Mouse (Mus musculus) E14TG2a.4 (cell line): Measurements from ENCODE around the gene Pcnx3.

Experiments used
- H3K27me3 ChIP-seq: 2 replicates; pipeline ENCODE4 v1.6.1; 2014; ENCODE audit warnings: low read length, control low read depth; ENCODE audit not compliant: insufficient read depth
- H3K36me3 ChIP-seq: 2 replicates; pipeline ENCODE4 v1.6.1; 2014; ENCODE audit warnings: low read length, control low read depth; ENCODE audit not compliant: insufficient read depth
- H3K4me1 ChIP-seq: replicated peaks from 2 replicates; pipeline ENCODE4 v1.6.1; 2014; ENCODE audit warnings: low read depth, low read length, control low read depth
- H3K4me3 ChIP-seq: replicated peaks from 2 replicates; pipeline ENCODE4 v1.5.1; 2014; ENCODE audit warnings: mild to moderate bottlenecking, low read length
- H3K9me3 ChIP-seq: 2 replicates; pipeline ENCODE4 v1.6.1; 2014; ENCODE audit warnings: low read length, control low read depth
- CTCF ChIP-seq: conservative IDR thresholded peaks from 2 replicates; pipeline ENCODE4 v1.5.1; 2014; ENCODE audit warnings: low read length
- NANOG ChIP-seq: IDR thresholded peaks from 2 replicates; pipeline ENCODE4 v1.6.1; 2014; ENCODE audit warnings: borderline replicate concordance, low read length, mixed read lengths
- POU5F1 ChIP-seq: IDR thresholded peaks from 2 replicates; pipeline ENCODE4 v1.6.1; 2014; ENCODE audit warnings: low read length, borderline replicate concordance

The Pcnx3 gene

GRCm38 (mm10) chr19:5636036-5636570, 52.6 kb downstream of the Pcnx3 start:
- Histone ChIP-seq H3K4me3 (peak overlapping the region; percentile 86), H3K27me3 (no peaks in the 10 kb centered on the region), H3K4me1 (peaks cover 47% of the 10 kb centered on the region), H3K9me3 (no peaks in the 10 kb centered on the region), H3K36me3 (peaks cover 28% of the 10 kb centered on the region)
- TF ChIP-seq NANOG: no peak

DNA sequence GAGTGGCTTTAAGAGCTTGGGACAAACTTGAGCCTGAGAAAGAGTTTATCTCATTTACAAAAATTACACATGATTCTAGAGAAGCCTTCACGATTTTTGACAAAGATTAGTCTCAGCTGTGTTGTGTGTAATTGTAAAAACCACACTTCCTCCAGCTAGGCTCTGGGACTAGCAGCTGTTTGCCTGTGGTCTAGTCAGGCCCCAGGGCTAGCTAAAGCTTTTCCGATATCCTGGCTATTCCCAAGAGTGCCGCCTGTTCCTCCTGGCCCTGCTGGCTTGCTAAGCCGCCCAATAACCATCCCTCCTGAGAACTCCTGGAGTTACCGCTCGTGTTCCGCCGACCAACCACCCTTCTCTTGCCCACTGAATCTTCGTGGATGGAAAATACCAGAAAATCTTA, 56.6 kb downstream of the Pcnx3 start:
- Histone ChIP-seq H3K27me3 (no peaks in the 10 kb centered on the region), H3K9me3 (no peaks in the 10 kb centered on the region), H3K36me3 (no peaks in the 10 kb centered on the region), H3K4me3 (no peak overlapping the region), H3K4me1 (peaks cover 30% of the 10 kb centered on the region)
- TF ChIP-seq CTCF (no peak), NANOG (no peak), POU5F1 (no peak)

GRCm38 (mm10) chr19:5629907-5630306, 58.8 kb downstream of the Pcnx3 start:
- TF ChIP-seq NANOG: no peak
- TF ChIP-seq POU5F1: no peak
- no peak for TF ChIP-seq CTCF
- Histone ChIP-seq H3K9me3 (no peaks in the 10 kb centered on the region), H3K27me3 (no peaks in the 10 kb centered on the region), H3K4me1 (peaks cover 12% of the 10 kb centered on the region), H3K4me3 (no peak overlapping the region), H3K36me3 (no peaks in the 10 kb centered on the region)

GRCm38 (mm10) chr19:5625311-5625710, 63.4 kb downstream of the Pcnx3 start:
- peaks cover 18% of the 10 kb centered on the region for H3K4me1 ChIP-seq
- no peak for TF ChIP-seq CTCF
- TF ChIP-seq NANOG: no peak
- no peak for TF ChIP-seq POU5F1
- H3K4me3 ChIP-seq: no peak overlapping the region
- H3K9me3 ChIP-seq: no peaks in the 10 kb centered on the region
- no peaks in the 10 kb centered on the region for H3K36me3 ChIP-seq
- H3K27me3 ChIP-seq: no peaks in the 10 kb centered on the region

GRCm38 (mm10) chr19:5621884-5622283, 66.8 kb downstream of the Pcnx3 start:
- Histone ChIP-seq H3K27me3 (no peaks in the 10 kb centered on the region), H3K4me3 (no peak overlapping the region), H3K36me3 (no peaks in the 10 kb centered on the region), H3K9me3 (no peaks in the 10 kb centered on the region), H3K4me1 (peaks cover 20% of the 10 kb centered on the region)
- no peak for TF ChIP-seq POU5F1
- TF ChIP-seq CTCF: no peak
- TF ChIP-seq NANOG: no peak

- no peak for TF ChIP-seq NANOG
- no peaks in the 10 kb centered on the region for H3K9me3 ChIP-seq
- no peaks in the 10 kb centered on the region for H3K27me3 ChIP-seq
- H3K4me3 ChIP-seq: no peak overlapping the region
- H3K4me1 ChIP-seq: peaks cover 24% of the 10 kb centered on the region
- no peaks in the 10 kb centered on the region for H3K36me3 ChIP-seq
Measured at GRCm38 (mm10) chr19:5620007-5620406, 68.7 kb downstream of the Pcnx3 start.

DNA sequence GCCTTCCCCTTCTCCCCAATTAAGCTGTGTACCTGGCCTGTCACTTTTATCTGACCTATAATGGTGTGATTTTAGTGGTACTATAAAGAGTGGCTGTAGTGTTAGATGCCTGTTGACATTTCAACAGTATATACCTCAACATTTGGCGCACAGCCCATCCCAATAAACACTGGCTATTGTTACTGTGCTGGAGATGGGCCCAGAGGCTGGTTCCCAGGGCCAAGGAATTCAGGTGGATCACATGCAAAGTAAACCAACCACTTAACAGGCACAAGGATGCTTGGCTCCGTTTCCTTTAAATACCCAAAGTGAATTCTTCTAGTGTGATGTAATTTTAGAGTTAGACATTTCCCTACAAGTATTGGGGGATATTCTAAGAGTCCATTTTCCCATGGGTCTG, 73.8 kb downstream of the Pcnx3 start:
- H3K4me3 ChIP-seq: no peak overlapping the region

More for the DNA sequence above, 73.8 kb downstream of the Pcnx3 start:
- Histone ChIP-seq H3K9me3 (no peaks in the 10 kb centered on the region), H3K4me1 (peaks cover 41% of the 10 kb centered on the region), H3K27me3 (no peaks in the 10 kb centered on the region), H3K36me3 (no peaks in the 10 kb centered on the region)
- no peak for TF ChIP-seq NANOG
- no peak for TF ChIP-seq CTCF
- no peak for TF ChIP-seq POU5F1
